Mouse (Mus musculus): ENCODE results near the gene Nrcam. TPM values are rescaled to one million over a fixed set of nuclear protein-coding genes. Genes with fewer than 3 reads are reported as not detected.

The Nrcam gene
- polyA plus RNA-seq, 1 experiment from 2014 or later: 2.5 TPM

GRCm38 (mm10) chr12:44554051-44554450, 225.4 kb downstream of the Nrcam start:
- 68% methylated on average over 2 of the region's 2 CpGs for WGBS

GRCm38 (mm10) chr12:44554808-44555207, 226.1 kb downstream of the Nrcam start:
- Histone ChIP-seq H3K4me1 (replicated peaks) (no peaks in the 10 kb centered on the region), H3K9ac (replicated peaks) (no peak overlapping the region), H3K4me3 (replicated peaks) (no peak overlapping the region), H3K9me3 (no peaks in the 10 kb centered on the region), H3K4me2 (no peak overlapping the region), H3K36me3 (no peaks in the 10 kb centered on the region), H3K27me3 (peaks cover 5% of the 10 kb centered on the region; the same call in 1 of the 2 replicates), H3K27ac (no peak overlapping the region)
- ATAC-seq (ENCODE audit: insufficient number of reproducible peaks, insufficient read depth, low FRiP score, low TSS enrichment, low read depth): no peak
- 95% methylated on average over 1 of the region's 1 CpGs for WGBS

More at GRCm38 (mm10) chr12:44554051-44554450, 225.4 kb downstream of the Nrcam start:
- no peaks in the 10 kb centered on the region for H3K4me1 ChIP-seq (replicated peaks)
- no peaks in the 10 kb centered on the region for H3K36me3 ChIP-seq
- peaks cover 5% of the 10 kb centered on the region; the same call in 1 of the 2 replicates for H3K27me3 ChIP-seq
- no peak overlapping the region for H3K9ac ChIP-seq (replicated peaks)
- H3K4me3 ChIP-seq (replicated peaks): no peak overlapping the region
- ATAC-seq (ENCODE audit: insufficient number of reproducible peaks, insufficient read depth, low FRiP score, low TSS enrichment, low read depth): no peak
- H3K4me2 ChIP-seq: no peak overlapping the region
- no peak overlapping the region for H3K27ac ChIP-seq
- no peaks in the 10 kb centered on the region for H3K9me3 ChIP-seq

- Histone ChIP-seq H3K9ac (replicated peaks) (no peak overlapping the region), H3K36me3 (no peaks in the 10 kb centered on the region), H3K4me2 (no peak overlapping the region), H3K9me3 (no peaks in the 10 kb centered on the region), H3K27ac (no peak overlapping the region), H3K27me3 (no peaks in the 10 kb centered on the region), H3K4me3 (replicated peaks) (no peak overlapping the region), H3K4me1 (replicated peaks) (no peaks in the 10 kb centered on the region)
- ATAC-seq (ENCODE audit: insufficient number of reproducible peaks, insufficient read depth, low FRiP score, low TSS enrichment, low read depth): no peak
Measured at GRCm38 (mm10) chr12:44560002-44560401, 231.3 kb downstream of the Nrcam start.

- Histone ChIP-seq H3K9ac (replicated peaks) (no peak overlapping the region), H3K36me3 (no peaks in the 10 kb centered on the region), H3K9me3 (no peaks in the 10 kb centered on the region), H3K4me3 (replicated peaks) (no peak overlapping the region), H3K27ac (no peak overlapping the region), H3K4me2 (no peak overlapping the region), H3K4me1 (replicated peaks) (no peaks in the 10 kb centered on the region), H3K27me3 (no peaks in the 10 kb centered on the region)
- 80% methylated on average over 7 of the region's 7 CpGs for WGBS
- no peak for ATAC-seq (ENCODE audit: insufficient number of reproducible peaks, insufficient read depth, low FRiP score, low TSS enrichment, low read depth)
Measured at GRCm38 (mm10) chr12:44570070-44570469, 241.4 kb downstream of the Nrcam start.

- Histone ChIP-seq H3K36me3 (no peaks in the 10 kb centered on the region), H3K4me3 (replicated peaks) (no peak overlapping the region), H3K27me3 (no peaks in the 10 kb centered on the region), H3K4me2 (no peak overlapping the region), H3K9me3 (no peaks in the 10 kb centered on the region), H3K4me1 (replicated peaks) (no peaks in the 10 kb centered on the region), H3K27ac (no peak overlapping the region), H3K9ac (replicated peaks) (no peak overlapping the region)
- no peak for ATAC-seq (ENCODE audit: insufficient number of reproducible peaks, insufficient read depth, low FRiP score, low TSS enrichment, low read depth)
- 19% methylated on average over 3 of the region's 3 CpGs for WGBS
Measured at GRCm38 (mm10) chr12:44572664-44573063, 244.0 kb downstream of the Nrcam start.

- Histone ChIP-seq H3K27me3 (no peaks in the 10 kb centered on the region), H3K4me3 (replicated peaks) (no peak overlapping the region), H3K4me1 (replicated peaks) (no peaks in the 10 kb centered on the region), H3K9me3 (no peaks in the 10 kb centered on the region), H3K27ac (no peak overlapping the region), H3K36me3 (no peaks in the 10 kb centered on the region), H3K9ac (replicated peaks) (no peak overlapping the region), H3K4me2 (no peak overlapping the region)
- WGBS: 88% methylated on average over 3 of the region's 3 CpGs
- no peak for ATAC-seq (ENCODE audit: insufficient number of reproducible peaks, insufficient read depth, low FRiP score, low TSS enrichment, low read depth)
Measured at GRCm38 (mm10) chr12:44574167-44574566, 245.5 kb downstream of the Nrcam start.

- no peaks in the 10 kb centered on the region for H3K36me3 ChIP-seq
- no peak overlapping the region for H3K4me2 ChIP-seq
- H3K9ac ChIP-seq (replicated peaks): no peak overlapping the region
- H3K27me3 ChIP-seq: no peaks in the 10 kb centered on the region
- WGBS: 39% methylated on average over 16 of the region's 16 CpGs
- ATAC-seq (ENCODE audit: insufficient number of reproducible peaks, insufficient read depth, low FRiP score, low TSS enrichment, low read depth): no peak; the same call in 1 of the 2 replicates
- H3K4me3 ChIP-seq (replicated peaks): no peak overlapping the region
- no peaks in the 10 kb centered on the region for H3K4me1 ChIP-seq (replicated peaks)
- no peaks in the 10 kb centered on the region for H3K9me3 ChIP-seq
- H3K27ac ChIP-seq: no peak overlapping the region
Measured at GRCm38 (mm10) chr12:44601410-44602149, 272.9 kb downstream of the Nrcam start.

GRCm38 (mm10) chr12:44602269-44602957, 273.7 kb downstream of the Nrcam start:
- no peak overlapping the region for H3K9ac ChIP-seq (replicated peaks)
- no peaks in the 10 kb centered on the region for H3K36me3 ChIP-seq
- no peak overlapping the region for H3K4me2 ChIP-seq
- H3K4me1 ChIP-seq (replicated peaks): no peaks in the 10 kb centered on the region
- 59% methylated on average over 11 of the region's 11 CpGs for WGBS
- no peaks in the 10 kb centered on the region for H3K27me3 ChIP-seq
- H3K27ac ChIP-seq: no peak overlapping the region
- no peaks in the 10 kb centered on the region for H3K9me3 ChIP-seq
- no peak overlapping the region for H3K4me3 ChIP-seq (replicated peaks)
- no peak for ATAC-seq (ENCODE audit: insufficient number of reproducible peaks, insufficient read depth, low FRiP score, low TSS enrichment, low read depth)

- no peak for ATAC-seq (ENCODE audit: insufficient number of reproducible peaks, insufficient read depth, low FRiP score, low TSS enrichment, low read depth)
- 70% methylated on average over 5 of the region's 5 CpGs for WGBS
Measured at GRCm38 (mm10) chr12:44602958-44603331, 274.3 kb downstream of the Nrcam start.

GRCm38 (mm10) chr12:44617001-44617421, 288.3 kb downstream of the Nrcam start:
- H3K9ac ChIP-seq (replicated peaks): no peak overlapping the region
- no peak overlapping the region for H3K4me3 ChIP-seq (replicated peaks)
- H3K9me3 ChIP-seq: no peaks in the 10 kb centered on the region
- 81% methylated on average over 2 of the region's 2 CpGs for WGBS
- H3K27ac ChIP-seq: no peak overlapping the region
- no peaks in the 10 kb centered on the region for H3K36me3 ChIP-seq
- H3K4me2 ChIP-seq: no peak overlapping the region
- no peaks in the 10 kb centered on the region for H3K4me1 ChIP-seq (replicated peaks)
- no peaks in the 10 kb centered on the region for H3K27me3 ChIP-seq
- no peak for ATAC-seq (ENCODE audit: insufficient number of reproducible peaks, insufficient read depth, low FRiP score, low TSS enrichment, low read depth)

More at GRCm38 (mm10) chr12:44602958-44603331, 274.3 kb downstream of the Nrcam start:
- H3K27me3 ChIP-seq: no peaks in the 10 kb centered on the region
- no peak overlapping the region for H3K27ac ChIP-seq
- H3K4me1 ChIP-seq (replicated peaks): no peaks in the 10 kb centered on the region
- H3K4me2 ChIP-seq: no peak overlapping the region
- H3K9me3 ChIP-seq: no peaks in the 10 kb centered on the region
- no peaks in the 10 kb centered on the region for H3K36me3 ChIP-seq
- no peak overlapping the region for H3K9ac ChIP-seq (replicated peaks)
- H3K4me3 ChIP-seq (replicated peaks): no peak overlapping the region

- ATAC-seq (ENCODE audit: insufficient number of reproducible peaks, insufficient read depth, low FRiP score, low TSS enrichment, low read depth): no peak
- no peak overlapping the region for H3K27ac ChIP-seq
- H3K9me3 ChIP-seq: no peaks in the 10 kb centered on the region
- no peak overlapping the region for H3K4me3 ChIP-seq (replicated peaks)
- H3K4me1 ChIP-seq (replicated peaks): no peaks in the 10 kb centered on the region
- H3K9ac ChIP-seq (replicated peaks): no peak overlapping the region
- no peaks in the 10 kb centered on the region for H3K36me3 ChIP-seq
- no peak overlapping the region for H3K4me2 ChIP-seq
- H3K27me3 ChIP-seq: no peaks in the 10 kb centered on the region
- 87% methylated on average over 1 of the region's 1 CpGs for WGBS
Measured at GRCm38 (mm10) chr12:44617488-44617887, 288.8 kb downstream of the Nrcam start.

All from limb, embryonic 12.5 days (tissue).